Comparison of ENCODE assay signal across 8 mouse cellular contexts in the genomic region with DNA sequence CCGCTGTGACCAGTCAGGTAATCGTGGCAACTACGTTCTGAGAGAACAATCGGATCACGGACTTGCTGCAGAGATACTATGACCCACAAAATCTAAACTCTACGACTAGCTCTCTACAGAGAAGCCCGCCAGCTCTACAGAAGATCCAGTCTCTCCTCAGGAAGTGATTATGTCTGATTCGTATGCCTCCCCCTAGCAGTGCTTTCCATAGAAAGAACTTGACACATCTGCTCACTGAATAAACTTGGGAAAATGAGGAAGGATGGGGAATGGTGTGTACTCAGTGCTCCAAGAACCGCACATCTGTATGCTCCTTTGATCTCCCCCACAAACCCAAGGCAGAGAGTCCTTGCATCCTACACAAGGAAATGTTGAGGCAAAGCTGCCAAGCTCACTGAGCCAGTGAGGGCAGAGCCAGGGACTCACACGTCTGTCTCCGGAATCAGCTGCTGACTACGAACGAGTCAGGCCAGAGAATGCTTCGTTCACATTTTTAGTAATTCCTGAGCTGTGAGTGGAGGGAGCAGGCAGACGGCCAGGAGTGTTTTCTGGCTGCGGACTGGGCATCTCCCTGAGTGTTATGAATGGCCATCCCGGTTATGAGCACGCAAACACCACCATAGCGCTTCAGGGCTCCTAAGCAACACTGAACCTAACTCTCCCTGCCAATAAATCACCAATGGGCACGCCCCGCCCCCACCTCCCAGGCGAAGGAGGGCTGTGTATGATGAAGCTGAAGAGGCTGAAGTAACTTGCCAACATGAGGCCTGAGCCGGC. TPM values are rescaled to one million over a fixed set of nuclear protein-coding genes. Genes with fewer than 3 reads are reported as not detected.
DNase-seq lines count a peak whose midpoint lies in the region; ATAC-seq lines count a peak whose summit lies in the region.

No protein-coding gene starts in this region.

- 83% methylated on average over 23 of the region's 23 CpGs for WGBS in limb, embryonic 12.5 days
- 89% methylated on average over 23 of the region's 23 CpGs for WGBS in limb, embryonic 10.5 days
- 69% methylated on average over 23 of the region's 23 CpGs for WGBS in stomach, embryonic 15.5 days

- no peak for DNase-seq in limb, embryonic 10.5 days (ENCODE audit: low spot score)
- DNase-seq in brain, adult 2 months (ENCODE audit: low read depth, low spot score): peak; percentile 91
- peak; percentile 63 for DNase-seq in gastrocnemius, postnatal 10 days
- DNase-seq in kidney, adult 8-10 months: peak; percentile 63 to 73
- DNase-seq in frontal cortex, postnatal 14 days (ENCODE audit: low spot score in 2 of 2): no peak
- DNase-seq in layer of hippocampus, postnatal 36 days: no peak

- H3K9me3 ChIP-seq in limb, embryonic 12.5 days: no peaks in the 10 kb centered on the region
- H3K9me3 ChIP-seq in limb, embryonic 10.5 days (replicated peaks): no peaks in the 10 kb centered on the region
- H3K9me3 ChIP-seq in stomach, embryonic 15.5 days: no peaks in the 10 kb centered on the region

- ATAC-seq in limb, embryonic 12.5 days (ENCODE audit: insufficient number of reproducible peaks, insufficient read depth, low FRiP score, low TSS enrichment, low read depth): 0 out of 2 replicates have a peak, but pooled peaks have one; percentile 20
- ATAC-seq in stomach, embryonic 15.5 days (ENCODE audit: insufficient read depth, low FRiP score, low read depth): 0 out of 2 replicates have a peak, but pooled peaks have one; percentile 58

- H3K27ac ChIP-seq in limb, embryonic 12.5 days: no peak overlapping the region; the same call in 1 of the 2 replicates
- no peak overlapping the region for H3K27ac ChIP-seq in limb, embryonic 10.5 days
- H3K27ac ChIP-seq in stomach, embryonic 15.5 days: no peak overlapping the region

- H3K27me3 ChIP-seq in limb, embryonic 12.5 days: no peaks in the 10 kb centered on the region
- H3K27me3 ChIP-seq in limb, embryonic 10.5 days (ENCODE audit: low read depth, poor library complexity, severe bottlenecking): no peaks in the 10 kb centered on the region
- no peaks in the 10 kb centered on the region for H3K27me3 ChIP-seq in stomach, embryonic 15.5 days (replicated peaks)

- H3K9ac ChIP-seq in limb, embryonic 12.5 days (replicated peaks): 0 out of 2 replicates have a peak overlapping the region, but pooled peaks have one; percentile 19
- no peak overlapping the region for H3K9ac ChIP-seq in stomach, embryonic 15.5 days

- H3K4me3 ChIP-seq in limb, embryonic 12.5 days (replicated peaks): no peak overlapping the region
- no peak overlapping the region for H3K4me3 ChIP-seq in limb, embryonic 10.5 days
- H3K4me3 ChIP-seq in stomach, embryonic 15.5 days (replicated peaks): no peak overlapping the region

- peaks cover 25% of the 10 kb centered on the region for H3K4me1 ChIP-seq in limb, embryonic 12.5 days (replicated peaks)
- H3K4me1 ChIP-seq in limb, embryonic 10.5 days: peaks cover 15% of the 10 kb centered on the region
- no peaks in the 10 kb centered on the region; the same call in 1 of the 2 replicates for H3K4me1 ChIP-seq in stomach, embryonic 15.5 days

- peaks cover 34% of the 10 kb centered on the region for H3K36me3 ChIP-seq in limb, embryonic 12.5 days
- H3K36me3 ChIP-seq in limb, embryonic 10.5 days: peaks cover 51% of the 10 kb centered on the region
- H3K36me3 ChIP-seq in stomach, embryonic 15.5 days: no peaks in the 10 kb centered on the region

- no peak overlapping the region for H3K4me2 ChIP-seq in limb, embryonic 12.5 days
- no peak overlapping the region for H3K4me2 ChIP-seq in stomach, embryonic 15.5 days

RNA-seq across cellular contexts. Expression of gene Usp46, which starts 16.6 kb away (rescaled TPM):
- polyA plus RNA-seq in limb, embryonic 12.5 days (2016; fragmentation: Nextera tagmentation; extraction: Ambion mirVana): 47.2 and 49.3 TPM in 2 replicates
- 30.8 and 37.9 TPM in 2 replicates for polyA plus RNA-seq in limb, embryonic 10.5 days (2016; fragmentation: Nextera tagmentation; extraction: Ambion mirVana)
- total RNA-seq in gastrocnemius, postnatal 10 days (2021): 10 to 100 TPM; 21.7 to 21.8 TPM
- 27.4 and 27.7 TPM in 2 replicates for polyA plus RNA-seq in stomach, embryonic 15.5 days (2015; fragmentation: Nextera tagmentation; extraction: Ambion mirVana)
- 100 to 1,000 TPM; 129 to 137 TPM for total RNA-seq in layer of hippocampus, postnatal 36 days (2021)

Comparison
In these comparisons a context has a peak if more than half of its experiments do, and no peak if none do; other contexts are left out.
1. DNase-seq: peak in brain, adult 2 months (single experiment), gastrocnemius, postnatal 10 days (single experiment) and kidney, adult 8-10 months (2 of 2); none in limb, embryonic 10.5 days (single experiment), frontal cortex, postnatal 14 days (0 of 2) and layer of hippocampus, postnatal 36 days (0 of 2).